Mouse (Mus musculus): ENCODE data around the gene Carmil1.

GRCm38 (mm10) chr13:24065536-24065935, 215.1 kb downstream of the Carmil1 start:
- TF ChIP-seq EP300 (IDR thresholded peaks at IDR 0.05; ENCODE audit: insufficient read depth, low read depth, low read length) (no peak), CTCF (IDR thresholded peaks at IDR 0.05; ENCODE audit: low read depth, low read length) (no peak), POLR2A (IDR thresholded peaks at IDR 0.05; ENCODE audit: insufficient read depth, low read length) (no peak)

Data from ES-Bruce4 (cell line).